Mouse (Mus musculus) thymus, adult 2 months (tissue): ENCODE data around the gene Tmem87b. TPM values are rescaled to one million over a fixed set of nuclear protein-coding genes. Genes with fewer than 3 reads are reported as not detected.

Source experiments
- DNase-seq: peaks from one replicate; pipeline ENCODE4 v3.0.0; 2021
- H3K27ac ChIP-seq: fragments of 200-500 bp; 2 replicates; pipeline ENCODE4 v1.5.1; 2012; ENCODE audit warnings: low read length, control low read depth; ENCODE audit not compliant: control insufficient read depth, insufficient read depth
- H3K27me3 ChIP-seq: fragments of 200-500 bp; 2 replicates; pipeline ENCODE4 v1.6.1; 2012; ENCODE audit warnings: mild to moderate bottlenecking, low read length, moderate library complexity, mixed read lengths; ENCODE audit not compliant: control insufficient read depth, insufficient read depth
- H3K36me3 ChIP-seq: fragments of 200-500 bp; 2 replicates; pipeline ENCODE4 v1.6.1; 2012; ENCODE audit warnings: mild to moderate bottlenecking, low read length, moderate library complexity; ENCODE audit not compliant: control insufficient read depth, insufficient read depth
- H3K4me1 ChIP-seq: fragments of 200-500 bp; replicated peaks from 2 replicates; pipeline ENCODE4 v1.6.1; 2012; ENCODE audit warnings: low read length; ENCODE audit not compliant: control insufficient read depth, insufficient read depth
- H3K4me3 ChIP-seq: fragments of 200-500 bp; 2 replicates; pipeline ENCODE4 v1.5.1; 2012; ENCODE audit warnings: mild to moderate bottlenecking, low read length, control low read depth, moderate library complexity; ENCODE audit not compliant: control insufficient read depth, insufficient read depth
- CTCF ChIP-seq: fragments of 200-500 bp; IDR thresholded peaks from 2 replicates; pipeline ENCODE4 v1.5.1; 2012; ENCODE audit warnings: mild to moderate bottlenecking, control low read depth, low read length, moderate library complexity, borderline replicate concordance; ENCODE audit not compliant: control insufficient read depth, poor library complexity, insufficient read depth; ENCODE audit errors: extremely low read depth
- POLR2A ChIP-seq: fragments of 200-500 bp; IDR thresholded peaks from 2 replicates; pipeline ENCODE4 v1.6.1; 2012; ENCODE audit warnings: mild to moderate bottlenecking, low read length, control low read depth, moderate library complexity; ENCODE audit not compliant: control insufficient read depth, poor library complexity, insufficient read depth; ENCODE audit errors: extremely low read depth
- WGBS: fragments of 180-500 bp; shearing (Covaris S2); methylation state at CpG from one replicate; pipeline ENCODE4 v1.1.7; 2018; 5-methylcytosine and 5-hydroxymethylcytosine counted together
- polyA plus RNA-seq: library from polyadenylated mRNA; depleted of rRNA; stranded (reverse); fragments of >200 nt; gene quantifications from 2 replicates; pipeline ENCODE4 v1.2.3, GENCODE M21; 2012

Gene Tmem87b
- polyA plus RNA-seq, 1 experiment = 18.3 TPM

DNA sequence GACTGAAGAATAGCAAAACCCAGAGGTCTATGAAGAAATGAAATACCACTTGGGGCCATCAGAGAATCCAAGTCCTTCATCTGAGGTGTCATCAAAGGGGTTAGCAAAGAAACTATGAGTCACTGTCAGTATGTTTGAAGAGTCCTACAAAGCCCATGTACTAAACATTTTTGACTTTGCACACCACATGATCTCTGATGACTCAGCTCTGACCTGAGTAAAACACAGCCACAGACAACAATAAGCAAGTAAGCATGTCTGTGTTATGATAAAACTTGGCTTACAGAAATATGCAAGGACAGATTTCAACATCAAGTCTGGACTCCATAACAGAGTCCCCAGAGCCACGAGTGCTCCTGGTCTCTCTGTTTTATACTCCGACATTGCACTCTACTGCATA, 15.1 kb downstream of the Tmem87b start:
- peaks cover 57% of the 10 kb centered on the region for H3K36me3 ChIP-seq
- TF ChIP-seq CTCF = no peak
- TF ChIP-seq POLR2A = no peak
- no peak for DNase-seq
- H3K27me3 ChIP-seq = no peaks in the 10 kb centered on the region
- H3K4me1 ChIP-seq = peaks cover 3% of the 10 kb centered on the region; the same call in 1 of the 2 replicates
- no peak overlapping the region for H3K4me3 ChIP-seq
- H3K27ac ChIP-seq = no peak overlapping the region
- 97% methylated on average over 2 of the region's 2 CpGs for WGBS

- Histone ChIP-seq H3K4me1 (peaks cover 3% of the 10 kb centered on the region; the same call in 1 of the 2 replicates), H3K27ac (no peak overlapping the region), H3K4me3 (no peak overlapping the region), H3K27me3 (no peaks in the 10 kb centered on the region), H3K36me3 (peaks cover 57% of the 10 kb centered on the region)
- DNase-seq = no peak
- WGBS = 99% methylated on average over 2 of the region's 2 CpGs
- TF ChIP-seq CTCF (no peak), POLR2A (no peak)
These were observed 15.5 kb downstream of the Tmem87b start for GRCm38 (mm10) chr2:128833435-128833834.

DNA sequence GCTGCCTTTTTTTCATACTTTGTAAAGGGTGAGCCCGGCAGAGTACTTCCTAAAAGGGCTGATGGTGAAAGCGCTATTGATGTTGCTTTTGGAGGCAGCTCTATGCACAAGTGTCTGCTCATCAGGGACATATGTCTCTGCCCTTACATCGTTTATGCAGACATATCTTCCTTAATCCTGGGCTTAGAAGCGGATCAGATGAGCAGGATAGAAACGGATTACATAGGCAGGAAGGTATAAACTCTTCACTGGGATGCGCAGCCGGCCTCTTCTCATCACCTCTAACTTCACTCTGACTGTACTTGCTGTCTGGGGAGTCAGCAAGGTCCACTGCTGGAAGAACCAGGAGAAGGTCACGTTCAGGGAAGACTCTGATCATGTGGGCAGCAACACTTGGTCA, 19.6 kb downstream of the Tmem87b start:
- 98% methylated on average over 8 of the region's 8 CpGs for WGBS
- H3K4me1 ChIP-seq = no peaks in the 10 kb centered on the region
- DNase-seq = no peak

DNA sequence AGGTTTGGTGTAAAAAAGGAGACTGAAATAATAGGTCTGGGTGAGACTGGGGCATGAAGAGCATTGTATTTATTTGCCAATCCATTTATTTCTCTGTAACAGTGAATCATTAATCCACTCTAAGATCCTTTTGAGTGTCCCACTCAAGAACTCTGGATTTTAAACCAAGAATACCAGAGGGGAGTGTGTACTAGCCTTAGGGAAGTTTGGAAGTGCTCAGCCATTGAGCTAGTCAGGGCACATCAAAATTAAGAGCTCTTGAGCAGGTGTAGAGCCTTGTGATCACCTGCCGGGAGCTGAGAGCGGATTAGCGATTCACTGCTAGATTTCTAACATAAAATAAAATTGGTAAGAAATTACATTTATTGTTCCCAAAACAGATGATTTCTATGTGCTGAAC, 20.7 kb downstream of the Tmem87b start:
- no peak overlapping the region for H3K4me3 ChIP-seq
- no peaks in the 10 kb centered on the region for H3K4me1 ChIP-seq
- no peak for DNase-seq
- H3K36me3 ChIP-seq = peaks cover 52% of the 10 kb centered on the region
- no peaks in the 10 kb centered on the region for H3K27me3 ChIP-seq
- WGBS = 97% methylated on average over 3 of the region's 3 CpGs
- no peak for TF ChIP-seq CTCF
- no peak for TF ChIP-seq POLR2A
- no peak overlapping the region for H3K27ac ChIP-seq

More for the DNA sequence above, 19.6 kb downstream of the Tmem87b start:
- H3K27me3 ChIP-seq = no peaks in the 10 kb centered on the region
- no peak for TF ChIP-seq CTCF
- no peak for TF ChIP-seq POLR2A
- H3K36me3 ChIP-seq = peaks cover 48% of the 10 kb centered on the region
- H3K27ac ChIP-seq = no peak overlapping the region
- no peak overlapping the region for H3K4me3 ChIP-seq

DNA sequence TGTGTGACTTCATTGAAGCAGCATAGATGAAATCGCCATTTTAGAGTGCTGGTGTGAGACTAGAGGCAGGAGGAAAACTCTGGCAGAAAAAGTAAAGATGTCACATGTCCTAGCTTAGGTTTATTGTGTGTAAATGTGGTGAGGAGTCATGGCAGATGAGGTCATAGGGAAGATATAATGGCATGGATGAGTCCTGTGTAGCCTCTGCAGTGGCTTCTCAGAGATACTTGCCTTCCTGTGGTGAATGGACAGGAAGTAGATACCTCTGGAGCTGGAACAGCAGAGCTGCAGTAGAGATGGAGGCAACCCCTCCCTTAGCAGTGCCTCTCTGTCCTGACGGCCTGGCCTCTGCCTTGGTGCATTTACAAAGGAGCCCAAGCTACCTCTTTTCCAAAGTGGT, 21.6 kb downstream of the Tmem87b start:
- DNase-seq = no peak
- Histone ChIP-seq H3K4me1 (no peaks in the 10 kb centered on the region), H3K4me3 (no peak overlapping the region), H3K27ac (no peak overlapping the region), H3K27me3 (no peaks in the 10 kb centered on the region), H3K36me3 (peaks cover 51% of the 10 kb centered on the region)
- 94% methylated on average over 2 of the region's 2 CpGs for WGBS
- no peak for TF ChIP-seq POLR2A
- no peak for TF ChIP-seq CTCF

DNA sequence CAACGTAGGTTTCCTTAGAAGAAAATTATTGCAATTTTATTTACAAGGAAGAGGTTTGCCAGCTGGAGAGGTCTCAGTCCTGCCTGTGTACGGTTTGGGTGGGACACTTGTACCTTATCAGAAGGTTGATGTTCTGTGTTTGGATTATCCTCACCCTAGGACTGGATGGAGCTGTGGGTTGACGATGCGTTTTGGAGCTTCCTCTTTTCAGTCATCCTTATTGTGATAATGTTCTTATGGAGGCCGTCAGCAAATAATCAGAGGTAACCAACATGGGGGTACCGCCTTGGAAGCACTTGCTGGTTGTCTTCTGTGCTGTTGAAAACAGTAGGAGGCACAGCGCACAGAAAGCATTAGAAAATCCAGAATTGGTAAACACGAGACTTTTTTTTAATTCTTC, 24.5 kb downstream of the Tmem87b start:
- peaks cover 62% of the 10 kb centered on the region for H3K36me3 ChIP-seq

DNA sequence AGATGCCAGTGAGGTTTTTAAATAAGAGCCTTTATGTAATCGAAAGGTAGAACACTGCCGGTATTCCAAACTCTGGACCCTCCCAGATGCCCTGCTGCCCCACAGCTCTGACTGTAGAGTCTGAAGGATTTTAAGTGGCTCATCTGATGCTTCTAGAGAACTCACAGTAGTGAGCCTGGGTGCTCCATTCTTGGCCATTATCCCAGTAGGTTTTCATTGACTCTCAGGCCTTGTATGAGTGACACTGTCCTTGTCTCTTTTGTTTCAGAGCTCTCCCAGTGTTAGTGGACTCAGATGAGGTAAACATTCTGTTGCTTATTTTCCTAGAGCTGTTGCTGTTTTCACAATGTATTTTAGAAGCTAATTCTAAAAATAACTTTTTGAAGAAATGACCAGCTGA, 32.1 kb downstream of the Tmem87b start:
- no peak for TF ChIP-seq POLR2A
- TF ChIP-seq CTCF = no peak
- Histone ChIP-seq H3K27me3 (no peaks in the 10 kb centered on the region), H3K4me3 (no peak overlapping the region), H3K27ac (no peak overlapping the region), H3K4me1 (no peaks in the 10 kb centered on the region), H3K36me3 (peaks cover 56% of the 10 kb centered on the region)
- no peak for DNase-seq
- WGBS = over 99% methylated on average over 2 of the region's 2 CpGs

More for the DNA sequence above, 24.5 kb downstream of the Tmem87b start:
- no peak for DNase-seq
- no peak overlapping the region for H3K4me3 ChIP-seq
- no peak overlapping the region for H3K27ac ChIP-seq
- H3K4me1 ChIP-seq = no peaks in the 10 kb centered on the region
- WGBS = 92% methylated on average over 8 of the region's 8 CpGs
- no peak for TF ChIP-seq POLR2A
- no peak for TF ChIP-seq CTCF
- H3K27me3 ChIP-seq = no peaks in the 10 kb centered on the region
